Mouse (Mus musculus) forebrain, embryonic 15.5 days (tissue): ENCODE measurements around the gene Hnf1a. TPM values are rescaled to one million over a fixed set of nuclear protein-coding genes. Genes with fewer than 3 reads are reported as not detected.

Experiments used
- ATAC-seq: fragments of 200-750 bp; cut with Nextera tagmentation; replicated peaks from 2 replicates; pipeline ENCODE4 v1.8.0; 2017; ENCODE audit warnings: mild to moderate bottlenecking, moderate TSS enrichment, moderate library complexity
- H3K27ac ChIP-seq: fragments of 300-500 bp; sonication (generic); replicated peaks from 2 replicates; pipeline ENCODE4 v1.5.1; 2015; ENCODE audit warnings: mild to moderate bottlenecking, inconsistent platforms
- H3K27me3 ChIP-seq: fragments of 300-500 bp; sonication (generic); 2 replicates; pipeline ENCODE4 v1.6.1; 2015; ENCODE audit warnings: inconsistent platforms
- H3K36me3 ChIP-seq: fragments of 300-500 bp; sonication (generic); 2 replicates; pipeline ENCODE4 v1.6.1; 2015; ENCODE audit warnings: mild to moderate bottlenecking, inconsistent platforms
- H3K4me1 ChIP-seq: fragments of 300-500 bp; sonication (generic); 2 replicates; pipeline ENCODE4 v1.6.1; 2015; ENCODE audit warnings: inconsistent platforms
- H3K4me2 ChIP-seq: fragments of 300-500 bp; sonication (generic); replicated peaks from 2 replicates; pipeline ENCODE4 v1.6.1; 2015; ENCODE audit warnings: mild to moderate bottlenecking, inconsistent platforms
- H3K4me3 ChIP-seq: fragments of 300-500 bp; sonication (generic); 2 replicates; pipeline ENCODE4 v1.5.1; 2015; ENCODE audit warnings: mild to moderate bottlenecking, inconsistent platforms
- H3K9ac ChIP-seq: fragments of 300-500 bp; sonication (generic); replicated peaks from 2 replicates; pipeline ENCODE4 v1.6.1; 2015; ENCODE audit warnings: mild to moderate bottlenecking, inconsistent platforms
- H3K9me3 ChIP-seq: fragments of 300-500 bp; sonication (generic); 2 replicates; pipeline ENCODE4 v1.6.1; 2016; ENCODE audit warnings: inconsistent platforms
- WGBS: fragments of 180-500 bp; shearing (Covaris S2); methylation state at CpG from one replicate; pipeline ENCODE4 v1.1.7; 2015; ENCODE audit warnings: mixed read lengths; 5-methylcytosine and 5-hydroxymethylcytosine counted together
- polyA plus RNA-seq: library from polyadenylated mRNA; unstranded; fragments of >200 nt; fragmentation: Nextera tagmentation; extraction: Ambion mirVana; gene quantifications from 2 replicates; pipeline ENCODE4 v1.2.1, GENCODE M21; 2015

Gene Hnf1a
- polyA plus RNA-seq, 1 experiment from 2014 or later, result not detected

- Histone ChIP-seq H3K9ac (no peak overlapping the region), H3K36me3 (no peaks in the 10 kb centered on the region), H3K27ac (no peak overlapping the region), H3K4me2 (no peak overlapping the region), H3K9me3 (no peaks in the 10 kb centered on the region), H3K4me3 (no peak overlapping the region), H3K4me1 (no peaks in the 10 kb centered on the region), H3K27me3 (no peaks in the 10 kb centered on the region)
- no peak for ATAC-seq
- WGBS, result 31% methylated on average over 1 of the region's 1 CpGs
Measured at GRCm38 (mm10) chr5:114902413-114902812, 68.5 kb downstream of the Hnf1a start.

Other genes with a start within 250 kb of the Hnf1a start
- 31.4 and 32.8 TPM in 2 replicates for gene Ankrd13a, start 196.4 kb downstream of the Hnf1a start, polyA plus RNA-seq
- 46.6 and 52.5 TPM in 2 replicates for gene Git2, start 195.6 kb downstream of the Hnf1a start, polyA plus RNA-seq
- gene 1500011B03Rik, start 147.6 kb downstream of the Hnf1a start, polyA plus RNA-seq, result 215 and 218 TPM in 2 replicates
- gene 4930519G04Rik, start 117.4 kb downstream of the Hnf1a start, polyA plus RNA-seq, result not detected in 2 replicates
- 1.6 and 2.1 TPM in 2 replicates for gene Gm9936, start 112.4 kb downstream of the Hnf1a start, polyA plus RNA-seq
- 2.4 and 2.9 TPM in 2 replicates for gene Oasl2, start 74.2 kb downstream of the Hnf1a start, polyA plus RNA-seq
- 0.17 and 0.23 TPM in 2 replicates for gene Oasl1, start 47.9 kb downstream of the Hnf1a start, polyA plus RNA-seq
- 98.1 and 103 TPM in 2 replicates for gene 2210016L21Rik, start 28.9 kb downstream of the Hnf1a start, polyA plus RNA-seq
- gene Sppl3, start 40.0 kb upstream of the Hnf1a start, polyA plus RNA-seq, result 19.2 and 31.7 TPM in 2 replicates
- gene Gm10401, start 127.2 kb upstream of the Hnf1a start, polyA plus RNA-seq, result 34.6 and 35.0 TPM in 2 replicates
- 22.3 and 24.1 TPM in 2 replicates for gene Acads, start 148.3 kb upstream of the Hnf1a start, polyA plus RNA-seq
- 44.4 and 46.2 TPM in 2 replicates for gene Unc119b, start 163.9 kb upstream of the Hnf1a start, polyA plus RNA-seq
- gene Mlec, start 187.1 kb upstream of the Hnf1a start, polyA plus RNA-seq, result 22.7 and 27.7 TPM in 2 replicates
- 9.2 and 9.8 TPM in 2 replicates for gene Cabp1, start 223.3 kb upstream of the Hnf1a start, polyA plus RNA-seq